Mouse (Mus musculus): Measurements from ENCODE around the gene Krt18. TPM values are rescaled to one million over a fixed set of nuclear protein-coding genes. Genes with fewer than 3 reads are reported as not detected.

The Krt18 gene
- polyA plus RNA-seq, 1 experiment, result 1.1 TPM

- Histone ChIP-seq H3K4me3 (replicated peaks; ENCODE audit: insufficient read depth, low read depth, low read length) (no peak overlapping the region), H3K27me3 (ENCODE audit: control insufficient read depth, insufficient read depth, low read length) (no peaks in the 10 kb centered on the region), H3K27ac (ENCODE audit: insufficient read depth, low read length) (no peak overlapping the region), H3K4me1 (ENCODE audit: control insufficient read depth, insufficient read depth, low read length) (no peaks in the 10 kb centered on the region)
- 76% methylated on average over 16 of the region's 16 CpGs for WGBS
- no peak for TF ChIP-seq CTCF (IDR thresholded peaks at IDR 0.05; ENCODE audit: borderline replicate concordance, insufficient read depth, low read depth, low read length)
- no peak for TF ChIP-seq POLR2A (IDR thresholded peaks at IDR 0.05; ENCODE audit: borderline replicate concordance, insufficient read depth, low read length)
- DNase-seq, result no peak
Observed at GRCm38 (mm10) chr15:102034121-102035053, 6.4 kb downstream of the Krt18 start.

GRCm38 (mm10) chr15:102040277-102040676, 12.3 kb downstream of the Krt18 start:
- TF ChIP-seq CTCF (IDR thresholded peaks at IDR 0.05; ENCODE audit: borderline replicate concordance, insufficient read depth, low read depth, low read length) (no peak), POLR2A (IDR thresholded peaks at IDR 0.05; ENCODE audit: borderline replicate concordance, insufficient read depth, low read length) (no peak)
- DNase-seq, result no peak
- no peaks in the 10 kb centered on the region for H3K4me1 ChIP-seq (ENCODE audit: control insufficient read depth, insufficient read depth, low read length)
- H3K4me3 ChIP-seq (replicated peaks; ENCODE audit: insufficient read depth, low read depth, low read length), result no peak overlapping the region
- H3K27ac ChIP-seq (ENCODE audit: insufficient read depth, low read length), result no peak overlapping the region
- 79% methylated on average over 4 of the region's 4 CpGs for WGBS
- no peaks in the 10 kb centered on the region for H3K27me3 ChIP-seq (ENCODE audit: control insufficient read depth, insufficient read depth, low read length)

DNA sequence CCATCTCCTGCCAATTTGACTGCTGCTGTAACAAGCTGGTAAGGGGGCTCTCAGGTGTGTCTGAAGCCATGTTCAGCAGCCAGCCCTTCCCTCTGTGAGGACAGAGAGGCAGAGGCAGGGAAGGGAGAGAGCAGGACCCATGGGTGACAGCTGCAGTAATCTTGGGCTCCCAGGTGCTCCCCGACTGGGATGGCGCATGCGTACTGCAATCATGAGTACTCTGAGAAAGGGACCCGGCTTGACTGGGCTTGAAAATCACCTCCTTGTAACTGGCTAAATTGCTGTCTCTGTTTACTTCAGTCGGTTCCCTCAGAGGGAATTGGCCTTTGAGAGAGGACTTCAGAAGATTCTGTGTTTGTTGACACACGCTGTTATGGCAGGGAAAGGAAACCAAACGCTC, 14.0 kb downstream of the Krt18 start:
- no peak for TF ChIP-seq POLR2A (IDR thresholded peaks at IDR 0.05; ENCODE audit: borderline replicate concordance, insufficient read depth, low read length)
- no peak for TF ChIP-seq CTCF (IDR thresholded peaks at IDR 0.05; ENCODE audit: borderline replicate concordance, insufficient read depth, low read depth, low read length)
- Histone ChIP-seq H3K4me3 (replicated peaks; ENCODE audit: insufficient read depth, low read depth, low read length) (no peak overlapping the region), H3K27me3 (ENCODE audit: control insufficient read depth, insufficient read depth, low read length) (no peaks in the 10 kb centered on the region), H3K27ac (ENCODE audit: insufficient read depth, low read length) (no peak overlapping the region), H3K4me1 (ENCODE audit: control insufficient read depth, insufficient read depth, low read length) (no peaks in the 10 kb centered on the region)
- no peak for DNase-seq
- 78% methylated on average over 7 of the region's 7 CpGs for WGBS

- TF ChIP-seq POLR2A (IDR thresholded peaks at IDR 0.05; ENCODE audit: borderline replicate concordance, insufficient read depth, low read length), result no peak
- no peak for TF ChIP-seq CTCF (IDR thresholded peaks at IDR 0.05; ENCODE audit: borderline replicate concordance, insufficient read depth, low read depth, low read length)
- no peak for DNase-seq
- WGBS, result 77% methylated on average over 3 of the region's 3 CpGs
- H3K4me1 ChIP-seq (ENCODE audit: control insufficient read depth, insufficient read depth, low read length), result no peaks in the 10 kb centered on the region
- H3K27me3 ChIP-seq (ENCODE audit: control insufficient read depth, insufficient read depth, low read length), result no peaks in the 10 kb centered on the region
- no peak overlapping the region for H3K4me3 ChIP-seq (replicated peaks; ENCODE audit: insufficient read depth, low read depth, low read length)
- no peak overlapping the region for H3K27ac ChIP-seq (ENCODE audit: insufficient read depth, low read length)
Observed at GRCm38 (mm10) chr15:102044745-102045144, 16.8 kb downstream of the Krt18 start.

DNA sequence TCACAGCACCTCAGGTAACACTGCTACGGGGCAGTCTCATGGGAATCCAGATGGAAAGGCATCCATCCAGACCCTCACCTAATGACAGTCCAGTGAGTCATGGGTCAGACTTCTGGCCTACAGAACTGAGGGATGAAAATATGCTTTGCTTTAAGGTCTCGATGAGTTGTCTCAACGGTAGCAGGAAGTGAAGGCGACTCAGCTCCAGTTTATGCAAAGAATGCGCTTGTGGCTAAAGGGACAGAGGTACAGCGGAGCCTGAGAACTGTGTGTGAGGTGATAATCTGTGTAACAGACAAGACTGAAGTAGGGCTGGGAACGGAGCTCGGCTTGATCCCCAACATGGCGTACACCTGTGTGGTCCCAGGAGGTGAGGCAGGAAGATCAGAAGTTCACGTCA, 17.7 kb downstream of the Krt18 start:
- WGBS, result 90% methylated on average over 10 of the region's 10 CpGs
- no peak overlapping the region for H3K27ac ChIP-seq (ENCODE audit: insufficient read depth, low read length)

GRCm38 (mm10) chr15:102048006-102048405, 20.0 kb downstream of the Krt18 start:
- no peak for TF ChIP-seq POLR2A (IDR thresholded peaks at IDR 0.05; ENCODE audit: borderline replicate concordance, insufficient read depth, low read length)
- TF ChIP-seq CTCF (IDR thresholded peaks at IDR 0.05; ENCODE audit: borderline replicate concordance, insufficient read depth, low read depth, low read length), result no peak
- no peak overlapping the region for H3K4me3 ChIP-seq (replicated peaks; ENCODE audit: insufficient read depth, low read depth, low read length)
- H3K27me3 ChIP-seq (ENCODE audit: control insufficient read depth, insufficient read depth, low read length), result no peaks in the 10 kb centered on the region

More for the DNA sequence above, 17.7 kb downstream of the Krt18 start:
- no peak overlapping the region for H3K4me3 ChIP-seq (replicated peaks; ENCODE audit: insufficient read depth, low read depth, low read length)
- TF ChIP-seq CTCF (IDR thresholded peaks at IDR 0.05; ENCODE audit: borderline replicate concordance, insufficient read depth, low read depth, low read length), result no peak
- TF ChIP-seq POLR2A (IDR thresholded peaks at IDR 0.05; ENCODE audit: borderline replicate concordance, insufficient read depth, low read length), result no peak
- DNase-seq, result no peak
- no peaks in the 10 kb centered on the region for H3K27me3 ChIP-seq (ENCODE audit: control insufficient read depth, insufficient read depth, low read length)
- H3K4me1 ChIP-seq (ENCODE audit: control insufficient read depth, insufficient read depth, low read length), result no peaks in the 10 kb centered on the region

DNA sequence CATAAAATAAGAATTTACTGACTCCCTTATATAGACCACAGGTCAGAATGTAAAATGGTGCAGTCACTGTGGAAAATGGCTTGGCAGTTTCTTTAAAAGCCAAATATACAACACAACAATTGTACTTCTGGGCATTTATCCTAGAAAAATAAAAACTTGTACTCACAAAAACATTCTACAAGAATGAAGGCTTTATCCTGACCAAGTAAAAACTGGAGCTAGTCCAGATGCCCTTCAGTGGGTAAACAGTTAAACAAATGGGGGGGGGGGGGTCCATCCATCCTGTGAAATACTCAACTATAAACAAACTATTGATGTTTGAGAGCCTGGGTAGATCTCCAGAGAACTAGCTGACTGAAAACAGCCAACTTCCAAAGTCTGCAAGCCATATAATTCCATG, 21.9 kb downstream of the Krt18 start:
- no peaks in the 10 kb centered on the region for H3K4me1 ChIP-seq (ENCODE audit: control insufficient read depth, insufficient read depth, low read length)
- TF ChIP-seq CTCF (IDR thresholded peaks at IDR 0.05; ENCODE audit: borderline replicate concordance, insufficient read depth, low read depth, low read length) (no peak), POLR2A (IDR thresholded peaks at IDR 0.05; ENCODE audit: borderline replicate concordance, insufficient read depth, low read length) (no peak)
- H3K4me3 ChIP-seq (replicated peaks; ENCODE audit: insufficient read depth, low read depth, low read length), result no peak overlapping the region
- no peaks in the 10 kb centered on the region for H3K27me3 ChIP-seq (ENCODE audit: control insufficient read depth, insufficient read depth, low read length)
- no peak for DNase-seq
- no peak overlapping the region for H3K27ac ChIP-seq (ENCODE audit: insufficient read depth, low read length)

More at GRCm38 (mm10) chr15:102048006-102048405, 20.0 kb downstream of the Krt18 start:
- Histone ChIP-seq H3K4me1 (ENCODE audit: control insufficient read depth, insufficient read depth, low read length) (no peaks in the 10 kb centered on the region), H3K27ac (ENCODE audit: insufficient read depth, low read length) (no peak overlapping the region)
- 78% methylated on average over 6 of the region's 6 CpGs for WGBS
- no peak for DNase-seq

All from cerebellum, adult 2 months (tissue).